Mouse (Mus musculus) brain, embryonic 18.5 days (tissue): ENCODE data around the gene Ano1.

ENCODE experiments used
- DNase-seq: peaks from one replicate; pipeline ENCODE4 v3.0.0-alpha.2; 2012; ENCODE audit warnings: low read depth, low spot score

Ano1 gene

GRCm38 (mm10) chr7:144697870-144698269, 53.9 kb downstream of the Ano1 start:
- no peak for DNase-seq

- no peak for DNase-seq
Measured at GRCm38 (mm10) chr7:144696764-144697704, 54.7 kb downstream of the Ano1 start.

- DNase-seq, result no peak
Measured at GRCm38 (mm10) chr7:144689855-144690254, 61.9 kb downstream of the Ano1 start.

- DNase-seq, result no peak
Measured at GRCm38 (mm10) chr7:144689136-144689535, 62.6 kb downstream of the Ano1 start.

GRCm38 (mm10) chr7:144687663-144688381, 64.0 kb downstream of the Ano1 start:
- no peak for DNase-seq

GRCm38 (mm10) chr7:144684947-144685346, 66.8 kb downstream of the Ano1 start:
- no peak for DNase-seq

GRCm38 (mm10) chr7:144684467-144684866, 67.3 kb downstream of the Ano1 start:
- peak; percentile 26 for DNase-seq

GRCm38 (mm10) chr7:144680096-144680495, 71.7 kb downstream of the Ano1 start:
- DNase-seq, result no peak

- no peak for DNase-seq
Measured at GRCm38 (mm10) chr7:144678241-144679030, 73.3 kb downstream of the Ano1 start.

- no peak for DNase-seq
Measured at GRCm38 (mm10) chr7:144677341-144678086, 74.3 kb downstream of the Ano1 start.

- DNase-seq, result no peak
Measured at GRCm38 (mm10) chr7:144675632-144676031, 76.1 kb downstream of the Ano1 start.

- no peak for DNase-seq
Measured at GRCm38 (mm10) chr7:144669895-144670294, 81.9 kb downstream of the Ano1 start.

GRCm38 (mm10) chr7:144668603-144669278, 83.0 kb downstream of the Ano1 start:
- no peak for DNase-seq

GRCm38 (mm10) chr7:144667091-144667490, 84.7 kb downstream of the Ano1 start:
- DNase-seq, result no peak

GRCm38 (mm10) chr7:144665585-144665984, 86.2 kb downstream of the Ano1 start:
- no peak for DNase-seq

GRCm38 (mm10) chr7:144663566-144663965, 88.2 kb downstream of the Ano1 start:
- DNase-seq, result no peak

- no peak for DNase-seq
Measured at GRCm38 (mm10) chr7:144656261-144656967, 95.4 kb downstream of the Ano1 start.

- DNase-seq, result peak; percentile 72
Measured at GRCm38 (mm10) chr7:144653681-144654425, 97.9 kb downstream of the Ano1 start.

GRCm38 (mm10) chr7:144647547-144647946, 104.2 kb downstream of the Ano1 start:
- DNase-seq, result no peak
